Mouse (Mus musculus) adrenal gland, adult (tissue): ENCODE data around the gene Olfr418.
A peak's percentile ranks its signal among the peaks of the same experiment; 100 is the strongest.
"Not testable (repeated sequence)": the region's sequence is repeated elsewhere in the genome, so short reads cannot be mapped to it uniquely, and the experiment has no call there.

ENCODE experiments used
- DNase-seq, 2 experiments: peaks; one replicate each; pipeline ENCODE4 v3.0.0; 2022 to 2023; ENCODE audit warnings: low spot score in 1 of 2; ENCODE audit not compliant: inconsistent age in 2 of 2

The Olfr418 gene

GRCm38 (mm10) chr1:173265701-173266100 is at the start of gene Olfr418:
Gene Olfr418, plus strand, starts transcription at chr1:173266001.
- DNase-seq = no peak

- no peak for DNase-seq
Measured at GRCm38 (mm10) chr1:173216481-173216880, 49.3 kb upstream of the Olfr418 start.

- no peak for DNase-seq
Measured at GRCm38 (mm10) chr1:173227081-173227480, 38.7 kb upstream of the Olfr418 start, which contains the start of gene Fcer1a. Gene Fcer1a, minus strand, starts transcription at chr1:173227214.

GRCm38 (mm10) chr1:173237004-173237403 is 28.8 kb upstream of the Olfr418 start:
- DNase-seq = not testable (repeated sequence)

- DNase-seq = no peak
Measured at GRCm38 (mm10) chr1:173249888-173250287, 15.9 kb upstream of the Olfr418 start.

GRCm38 (mm10) chr1:173277677-173278076 is 11.9 kb downstream of the Olfr418 start, which contains the start of gene Mptx2:
Gene Mptx2, minus strand, starts transcription at chr1:173277777.
- no peak for DNase-seq

GRCm38 (mm10) chr1:173302795-173303194 is 37.0 kb downstream of the Olfr418 start:
- not testable (repeated sequence) for DNase-seq

GRCm38 (mm10) chr1:173313535-173314050 is 47.8 kb downstream of the Olfr418 start:
- not testable (repeated sequence) for DNase-seq

- no peak for DNase-seq
Measured at GRCm38 (mm10) chr1:173315725-173316124, 49.9 kb downstream of the Olfr418 start.

GRCm38 (mm10) chr1:173317925-173318477 is 52.2 kb downstream of the Olfr418 start:
- no peak for DNase-seq

- no peak for DNase-seq
Measured at GRCm38 (mm10) chr1:173321593-173322248, 55.9 kb downstream of the Olfr418 start.

GRCm38 (mm10) chr1:173322249-173322627 is 56.4 kb downstream of the Olfr418 start:
- DNase-seq = peak; percentile 49 to 65
